Mouse (Mus musculus) bone marrow, adult 2 months (tissue): ENCODE results near the gene Cx3cr1.

Experiments used
- CTCF ChIP-seq: fragments of 200-500 bp; IDR thresholded peaks from 2 replicates; pipeline ENCODE4 v1.5.1; 2011; ENCODE audit warnings: low read length, control low read depth; ENCODE audit not compliant: control insufficient read depth, insufficient read depth
- POLR2A ChIP-seq: fragments of 200-500 bp; IDR thresholded peaks from 2 replicates; pipeline ENCODE4 v1.6.1; 2011; ENCODE audit warnings: low read depth, mild to moderate bottlenecking, control low read depth, low read length, borderline replicate concordance; ENCODE audit not compliant: control insufficient read depth

DNA sequence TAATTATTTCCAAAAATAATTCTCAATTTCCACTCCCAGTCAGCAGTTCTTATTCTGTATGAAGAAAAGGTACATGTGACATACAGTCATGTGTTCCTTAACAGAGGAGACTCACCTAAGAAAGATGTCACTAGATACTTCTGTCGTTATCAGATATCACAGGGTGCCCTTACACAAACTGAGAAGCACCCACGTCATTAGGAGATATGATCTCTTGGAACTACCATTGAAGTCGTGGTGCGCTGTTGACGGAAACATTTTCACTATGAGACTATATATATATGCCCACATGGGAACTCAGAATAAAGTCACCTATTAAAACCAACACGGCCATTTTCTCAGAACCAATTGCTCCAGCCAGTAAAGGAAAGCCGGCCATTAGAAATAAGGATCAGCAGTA is 4.8 kb upstream of the Cx3cr1 start:
- TF ChIP-seq POLR2A (no peak), CTCF (no peak)
